Mouse (Mus musculus) neural tube, embryonic 14.5 days (tissue): ENCODE measurements at regions not wholly inside any gene's neighbourhood (a gene's known extent, or its start where the extent isn't known, plus 50 kb on each side); places are given as distances from the start of the nearest gene placed in this dataset. TPM values are rescaled to one million over a fixed set of nuclear protein-coding genes. Genes with fewer than 3 reads are reported as not detected.

Experiments used
- ATAC-seq: fragments of 200-750 bp; cut with Nextera tagmentation; 2 replicates; pipeline ENCODE4 v1.8.0; 2017; ENCODE audit warnings: low read depth, mild to moderate bottlenecking, moderate TSS enrichment, moderate library complexity
- H3K27ac ChIP-seq: fragments of 300-500 bp; sonication (generic); 2 replicates; pipeline ENCODE4 v1.5.1; 2014; ENCODE audit warnings: low read depth, mild to moderate bottlenecking, control low read depth, low read length, moderate library complexity, mixed read lengths
- H3K27me3 ChIP-seq: fragments of 300-500 bp; sonication (generic); 2 replicates; pipeline ENCODE4 v1.6.1; 2014; ENCODE audit warnings: low read length; ENCODE audit not compliant: control insufficient read depth, insufficient read depth
- H3K36me3 ChIP-seq: fragments of 300-500 bp; sonication (generic); 2 replicates; pipeline ENCODE4 v1.6.1; 2014; ENCODE audit warnings: low read length, mixed read lengths; ENCODE audit not compliant: control insufficient read depth, insufficient read depth
- H3K4me1 ChIP-seq: fragments of 300-500 bp; sonication (generic); 2 replicates; pipeline ENCODE4 v1.6.1; 2014; ENCODE audit warnings: low read length; ENCODE audit not compliant: control insufficient read depth, insufficient read depth
- H3K4me2 ChIP-seq: fragments of 300-500 bp; sonication (generic); 2 replicates; pipeline ENCODE4 v1.6.1; 2014; ENCODE audit warnings: mild to moderate bottlenecking, low read depth, low read length, control low read depth
- H3K4me3 ChIP-seq: fragments of 300-500 bp; sonication (generic); 2 replicates; pipeline ENCODE4 v1.5.1; 2014; ENCODE audit warnings: low read depth, low read length, control low read depth, mixed read lengths
- H3K9ac ChIP-seq: fragments of 300-500 bp; sonication (generic); replicated peaks from 2 replicates; pipeline ENCODE4 v1.6.1; 2014; ENCODE audit warnings: low read depth, mild to moderate bottlenecking, control low read depth, low read length, mixed read lengths
- H3K9me3 ChIP-seq: fragments of 300-500 bp; sonication (generic); 2 replicates; pipeline ENCODE4 v1.6.1; 2016; ENCODE audit warnings: low read length; ENCODE audit not compliant: control insufficient read depth
- WGBS: fragments of 180-500 bp; shearing (Covaris S2); extraction: QIAGEN DNeasy Blood & Tissue Kit; methylation state at CpG from one replicate; pipeline ENCODE4 v1.1.7; 2014; 5-methylcytosine and 5-hydroxymethylcytosine counted together
- microRNA-seq: library from miRNA; unstranded; fragments of <30 nt; microRNA quantifications from one replicate; pipeline ENCODE4, GENCODE M21; 2016

DNA sequence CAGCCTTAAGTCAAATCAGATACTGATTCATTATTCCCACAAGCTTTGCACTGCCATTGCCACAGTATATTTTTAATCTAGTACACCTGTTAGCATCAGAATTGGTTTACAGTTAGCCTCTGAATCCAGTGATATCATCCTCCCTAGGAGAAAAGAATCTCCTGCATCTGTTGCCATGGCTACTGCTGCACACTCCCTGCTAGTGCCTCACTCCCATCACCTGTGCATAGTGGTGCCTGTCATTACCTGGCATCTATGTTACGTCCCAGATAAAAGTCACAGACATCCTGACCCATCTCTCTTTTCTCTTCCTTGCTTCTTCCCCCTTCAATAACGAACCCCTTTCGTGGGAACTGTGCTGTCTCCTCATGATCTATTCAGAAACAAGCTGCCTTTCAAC, 256.4 kb upstream of the Slitrk5 start:
- no peaks in the 10 kb centered on the region for H3K9me3 ChIP-seq
- no peaks in the 10 kb centered on the region for H3K27me3 ChIP-seq
- H3K9ac ChIP-seq = no peak overlapping the region
- ATAC-seq = no peak; the same call in 1 of the 2 replicates
- 84% methylated on average over 3 of the region's 3 CpGs for WGBS
- no peaks in the 10 kb centered on the region for H3K36me3 ChIP-seq
- no peak overlapping the region for H3K27ac ChIP-seq
- no peaks in the 10 kb centered on the region for H3K4me1 ChIP-seq
- no peak overlapping the region for H3K4me2 ChIP-seq
- no peak overlapping the region for H3K4me3 ChIP-seq

DNA sequence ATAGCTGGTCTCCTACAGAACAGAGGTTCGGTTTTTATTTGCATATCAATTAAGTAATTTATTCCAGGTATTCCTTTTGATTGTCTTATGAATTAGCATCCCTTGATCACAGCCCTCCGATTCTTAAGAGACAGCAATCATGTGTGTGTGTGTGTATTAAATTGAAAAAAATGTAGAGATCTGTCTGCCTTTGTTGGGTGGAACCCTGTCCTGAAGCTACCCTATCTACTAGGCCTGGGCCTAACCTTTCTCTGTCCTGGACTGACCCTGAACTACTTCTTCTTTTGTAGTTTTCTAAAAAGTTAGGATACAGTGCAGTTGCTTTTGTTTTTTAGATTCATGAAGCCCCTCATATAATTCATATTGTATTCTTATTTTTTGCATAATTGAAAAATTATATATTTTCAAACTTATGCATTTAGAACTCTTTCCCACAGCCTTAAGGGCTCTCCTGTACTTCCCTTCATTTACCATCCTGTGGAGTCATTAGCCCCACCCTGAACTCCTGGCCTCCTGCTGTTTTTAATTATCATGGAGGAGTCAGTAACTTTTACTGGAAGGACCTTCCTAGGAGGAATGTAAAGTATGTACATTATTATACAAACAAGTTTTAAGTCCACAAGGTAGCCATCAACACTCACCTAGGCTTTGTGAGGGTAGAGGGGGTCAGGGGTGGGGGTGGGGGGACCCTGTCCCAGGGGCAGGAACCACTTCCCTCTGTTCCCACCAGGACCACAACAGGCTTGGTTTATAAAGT, 245.6 kb upstream of the Slitrk5 start:
- H3K9me3 ChIP-seq = no peaks in the 10 kb centered on the region
- H3K4me3 ChIP-seq = no peak overlapping the region
- H3K36me3 ChIP-seq = no peaks in the 10 kb centered on the region
- no peaks in the 10 kb centered on the region for H3K27me3 ChIP-seq
- H3K9ac ChIP-seq = no peak overlapping the region
- 84% methylated on average over 2 of the region's 2 CpGs for WGBS
- no peaks in the 10 kb centered on the region for H3K4me1 ChIP-seq
- no peak for ATAC-seq
- H3K27ac ChIP-seq = no peak overlapping the region
- no peak overlapping the region for H3K4me2 ChIP-seq

Small RNA genes in the stretch of these regions (microRNA-seq; reads per million reads assigned to microRNA genes)
- not detected for gene Gm22802
